Mouse (Mus musculus): ENCODE measurements around the gene Fxyd5. TPM values are rescaled to one million over a fixed set of nuclear protein-coding genes. Genes with fewer than 3 reads are reported as not detected.

Fxyd5 gene
- polyA plus RNA-seq (2015; fragmentation: Nextera tagmentation; extraction: Ambion mirVana), result 52.9 and 58.4 TPM in 2 replicates

DNA sequence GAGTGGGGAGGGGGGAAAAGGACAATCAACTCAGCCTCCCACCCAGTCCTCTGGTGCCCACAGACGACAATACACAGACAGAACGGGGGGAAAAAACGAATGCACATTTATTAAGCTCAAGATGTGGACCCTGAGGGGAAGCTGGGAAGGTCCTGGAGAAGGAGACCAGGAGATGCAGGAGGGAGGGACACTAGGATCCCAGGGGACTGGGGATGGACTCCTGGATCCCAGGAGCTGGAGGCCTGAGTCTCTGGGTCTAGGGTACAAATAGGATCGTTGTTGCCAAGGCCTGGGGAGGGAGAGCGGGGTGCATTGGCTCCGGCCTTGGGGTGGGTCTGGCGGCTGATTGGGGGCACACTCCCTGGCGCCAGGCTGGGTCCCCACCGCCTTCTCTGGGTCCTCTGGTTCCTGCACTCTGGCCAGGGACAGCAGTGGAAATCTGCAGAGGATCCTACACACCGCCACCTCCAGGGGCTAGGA is at the start of gene Fxyd5:
Gene Fxyd5, minus strand, starts transcription at position 51 of the 480 bp plus-strand sequence.

DNA sequence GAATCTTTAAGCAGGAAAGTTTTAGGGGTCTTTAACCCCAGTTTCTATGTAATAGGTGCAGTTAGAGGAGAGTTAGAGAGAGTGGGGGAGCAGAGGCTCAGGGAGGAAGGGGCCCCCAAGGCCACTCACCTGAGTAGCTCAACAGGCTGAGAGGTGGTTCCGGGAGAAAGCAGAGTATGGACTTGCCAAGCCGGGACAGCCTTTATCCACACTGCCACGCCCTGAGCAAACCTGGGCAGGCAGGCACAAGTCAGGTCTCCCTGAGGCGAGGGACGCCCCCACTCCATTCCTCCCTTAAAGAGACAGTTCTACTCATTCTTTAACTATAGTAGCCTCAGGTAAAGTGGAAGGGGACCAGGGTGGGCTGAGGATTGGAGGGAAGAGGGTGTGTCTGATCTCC is 34.2 kb upstream of the Fxyd5 start, which contains the start of gene Fxyd3:
Gene Fxyd3, minus strand, starts transcription at position 213 of the 400 bp plus-strand sequence.

DNA sequence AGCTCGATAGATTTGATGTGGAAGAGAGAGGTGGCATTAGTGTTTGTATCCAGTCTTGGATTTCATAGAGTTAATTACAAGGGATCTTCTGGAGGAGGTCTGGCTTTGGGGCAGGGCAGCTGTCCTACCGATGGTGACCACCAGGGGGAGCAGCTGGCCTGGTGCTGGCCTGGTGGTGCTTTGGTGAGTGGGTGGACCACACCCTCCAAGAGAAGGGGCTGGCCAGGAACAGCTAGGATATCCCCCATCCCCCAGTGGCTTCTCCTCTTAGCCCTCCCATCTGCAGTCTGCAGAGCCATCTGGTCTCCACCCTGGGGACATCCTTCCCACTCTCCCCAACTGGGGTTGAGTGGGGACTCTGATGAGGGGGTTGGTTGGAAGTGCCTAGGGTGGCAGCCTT is 16.8 kb upstream of the Fxyd5 start, which contains the start of gene Lgi4:
Gene Lgi4, plus strand, starts transcription at position 235 of the 400 bp plus-strand sequence.

DNA sequence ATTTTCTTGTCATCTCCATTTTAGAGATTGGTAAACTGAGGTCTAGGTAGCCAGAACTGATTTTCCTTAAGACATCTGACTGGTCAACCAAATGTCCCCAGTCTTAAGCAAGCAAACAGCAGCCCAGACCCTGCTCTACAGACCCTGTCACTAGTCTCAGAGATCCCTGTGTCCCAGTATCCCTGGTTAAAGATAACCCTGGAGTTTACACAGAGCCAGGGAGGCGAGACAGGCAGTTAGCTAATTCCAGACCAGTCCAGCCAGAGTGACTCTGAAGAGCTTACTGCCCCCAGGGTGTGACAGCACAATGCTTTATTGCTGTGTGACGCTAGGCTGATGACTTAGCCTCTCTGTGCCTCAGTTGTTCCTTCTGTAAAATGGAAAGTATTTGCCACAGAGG is 14.8 kb upstream of the Fxyd5 start, which contains the start of gene Fxyd1:
Gene Fxyd1, minus strand, starts transcription at position 129 of the 400 bp plus-strand sequence.

DNA sequence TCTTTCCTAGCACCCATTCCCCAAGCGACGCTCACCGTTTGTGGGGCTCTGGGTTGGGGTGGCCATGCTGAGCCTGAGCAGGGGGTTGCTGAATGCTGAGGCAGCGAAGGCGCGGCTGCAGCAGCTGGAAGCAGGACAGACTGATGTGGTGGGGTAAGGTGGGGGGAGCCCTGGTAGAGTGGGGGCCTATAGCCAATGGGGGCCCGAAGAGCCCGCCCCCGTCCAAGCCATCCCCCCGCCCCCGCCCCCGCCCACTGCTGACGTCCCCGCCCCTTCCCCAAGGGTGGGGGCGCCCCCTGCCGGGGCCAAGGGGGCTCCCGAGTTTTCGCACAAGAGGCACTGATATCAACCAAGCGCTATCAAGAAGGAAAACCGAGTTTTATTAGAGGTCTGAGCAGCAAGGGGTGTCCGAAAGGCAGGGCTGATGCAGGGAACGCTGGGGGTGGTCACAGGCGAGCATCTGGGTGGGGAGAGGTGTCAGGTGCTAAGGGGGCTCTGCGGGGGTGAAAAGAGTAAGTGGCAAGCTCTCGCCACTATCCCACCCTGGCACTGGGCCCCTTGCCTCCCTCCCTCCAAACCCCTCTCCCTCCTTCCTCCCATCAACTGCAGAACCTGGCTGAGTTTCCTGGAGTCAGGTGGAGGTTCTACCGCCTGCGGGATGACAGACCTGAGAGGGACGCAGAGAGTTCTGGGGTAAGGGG is 9.2 kb upstream of the Fxyd5 start, which contains the start of gene Fxyd7:
Gene Fxyd7, minus strand, starts transcription at position 147 of the 701 bp plus-strand sequence.

Small RNAs within 50 kb of the gene (microRNA-seq; reads per million reads assigned to microRNA genes)
- not detected for gene Mir7050 (ENCODE audit: borderline replicate concordance, insufficient number of aligned reads)

Other genes with a start within 250 kb of the Fxyd5 start
- 0.25 and 0.35 TPM in 2 replicates for gene Ffar2, start 218.7 kb downstream of the Fxyd5 start, polyA plus RNA-seq (2015; fragmentation: Nextera tagmentation; extraction: Ambion mirVana)
- gene Ffar3, start 186.3 kb downstream of the Fxyd5 start, polyA plus RNA-seq (2015; fragmentation: Nextera tagmentation; extraction: Ambion mirVana), result 2.1 and 5.5 TPM in 2 replicates
- gene Ffar1, start 180.9 kb downstream of the Fxyd5 start, polyA plus RNA-seq (2015; fragmentation: Nextera tagmentation; extraction: Ambion mirVana), result not detected in 2 replicates
- 0.36 and 0.40 TPM in 2 replicates for gene Cd22, start 162.1 kb downstream of the Fxyd5 start, polyA plus RNA-seq (2015; fragmentation: Nextera tagmentation; extraction: Ambion mirVana)
- gene Mag, start 127.6 kb downstream of the Fxyd5 start, polyA plus RNA-seq (2015; fragmentation: Nextera tagmentation; extraction: Ambion mirVana), result 0.27 and 0.55 TPM in 2 replicates
- 0.50 TPM in 1 of 2 replicates, not detected in the other for gene Hamp2, start 117.8 kb downstream of the Fxyd5 start, polyA plus RNA-seq (2015; fragmentation: Nextera tagmentation; extraction: Ambion mirVana)
- gene Hamp, start 98.4 kb downstream of the Fxyd5 start, polyA plus RNA-seq (2015; fragmentation: Nextera tagmentation; extraction: Ambion mirVana), result 2.9 and 4.7 TPM in 2 replicates
- gene Usf2, start 85.7 kb downstream of the Fxyd5 start, polyA plus RNA-seq (2015; fragmentation: Nextera tagmentation; extraction: Ambion mirVana), result 17.0 and 22.5 TPM in 2 replicates
- gene Lsr, start 69.0 kb downstream of the Fxyd5 start, polyA plus RNA-seq (2015; fragmentation: Nextera tagmentation; extraction: Ambion mirVana), result 6.0 and 8.3 TPM in 2 replicates
- gene Fam187b, start 68.7 kb downstream of the Fxyd5 start, polyA plus RNA-seq (2015; fragmentation: Nextera tagmentation; extraction: Ambion mirVana), result 0.61 and 0.90 TPM in 2 replicates
- 13.9 and 77.9 TPM in 2 replicates for gene Fxyd7, start 9.0 kb upstream of the Fxyd5 start, polyA plus RNA-seq (2015; fragmentation: Nextera tagmentation; extraction: Ambion mirVana)
- 225 and 390 TPM in 2 replicates for gene Fxyd1, start 14.7 kb upstream of the Fxyd5 start, polyA plus RNA-seq (2015; fragmentation: Nextera tagmentation; extraction: Ambion mirVana)
- gene Lgi4, start 16.9 kb upstream of the Fxyd5 start, polyA plus RNA-seq (2015; fragmentation: Nextera tagmentation; extraction: Ambion mirVana), result 1.5 and 2.2 TPM in 2 replicates
- 3.7 and 9.1 TPM in 2 replicates for gene Fxyd3, start 34.2 kb upstream of the Fxyd5 start, polyA plus RNA-seq (2015; fragmentation: Nextera tagmentation; extraction: Ambion mirVana)
- 6.0 and 8.0 TPM in 2 replicates for gene Hpn, start 72.8 kb upstream of the Fxyd5 start, polyA plus RNA-seq (2015; fragmentation: Nextera tagmentation; extraction: Ambion mirVana)
- 4.7 and 6.2 TPM in 2 replicates for gene Scn1b, start 84.5 kb upstream of the Fxyd5 start, polyA plus RNA-seq (2015; fragmentation: Nextera tagmentation; extraction: Ambion mirVana)
- 37.2 and 38.5 TPM in 2 replicates for gene Gramd1a, start 113.4 kb upstream of the Fxyd5 start, polyA plus RNA-seq (2015; fragmentation: Nextera tagmentation; extraction: Ambion mirVana)
- not detected in 2 replicates for gene Scgb2b2, start 248.0 kb upstream of the Fxyd5 start, polyA plus RNA-seq (2015; fragmentation: Nextera tagmentation; extraction: Ambion mirVana)
- not detected in 2 replicates for gene Scgb1b2, start 249.3 kb upstream of the Fxyd5 start, polyA plus RNA-seq (2015; fragmentation: Nextera tagmentation; extraction: Ambion mirVana)

Measured in adrenal gland, postnatal 0 days (tissue).